Mouse (Mus musculus): ENCODE data around the gene Pdcd4.

GRCm38 (mm10) chr19:53957513-53957912, 65.5 kb downstream of the Pdcd4 start:
- no peak for TF ChIP-seq CTCF (IDR thresholded peaks at IDR 0.05)
- TF ChIP-seq EP300 (IDR thresholded peaks at IDR 0.05) = no peak

Data from lung, postnatal 0 days (tissue).